Mouse (Mus musculus) retina, adult 2 months (tissue): ENCODE measurements around the gene Serinc5.

ENCODE experiments used
- DNase-seq: peaks from one replicate; pipeline ENCODE4 v3.0.0-alpha.2; 2012; ENCODE audit warnings: low read depth, low spot score

The Serinc5 gene

GRCm38 (mm10) chr13:92613094-92613493 lies 2.2 kb downstream of the Serinc5 start:
- no peak for DNase-seq

- DNase-seq, result no peak
Observed at GRCm38 (mm10) chr13:92615201-92615600, 4.3 kb downstream of the Serinc5 start.

- no peak for DNase-seq
Observed at GRCm38 (mm10) chr13:92616459-92616858, 5.6 kb downstream of the Serinc5 start.

GRCm38 (mm10) chr13:92626196-92626595 lies 15.3 kb downstream of the Serinc5 start:
- DNase-seq, result no peak

- no peak for DNase-seq
Observed at GRCm38 (mm10) chr13:92626725-92627124, 15.8 kb downstream of the Serinc5 start.

- DNase-seq, result no peak
Observed at GRCm38 (mm10) chr13:92629509-92629908, 18.6 kb downstream of the Serinc5 start.

GRCm38 (mm10) chr13:92631450-92631849 lies 20.6 kb downstream of the Serinc5 start:
- no peak for DNase-seq

- DNase-seq, result no peak
Observed at GRCm38 (mm10) chr13:92632550-92632949, 21.7 kb downstream of the Serinc5 start.

- DNase-seq, result no peak
Observed at GRCm38 (mm10) chr13:92635040-92635439, 24.1 kb downstream of the Serinc5 start.

GRCm38 (mm10) chr13:92636226-92636909 lies 25.5 kb downstream of the Serinc5 start:
- DNase-seq, result no peak

- no peak for DNase-seq
Observed at GRCm38 (mm10) chr13:92636910-92637275, 26.0 kb downstream of the Serinc5 start.

- no peak for DNase-seq
Observed at GRCm38 (mm10) chr13:92639093-92640014, 28.5 kb downstream of the Serinc5 start.

- DNase-seq, result no peak
Observed at GRCm38 (mm10) chr13:92644199-92644598, 33.3 kb downstream of the Serinc5 start.

GRCm38 (mm10) chr13:92644753-92645152 lies 33.9 kb downstream of the Serinc5 start:
- peak; percentile 62 for DNase-seq

GRCm38 (mm10) chr13:92647695-92648094 lies 36.8 kb downstream of the Serinc5 start:
- no peak for DNase-seq

GRCm38 (mm10) chr13:92649111-92649510 lies 38.2 kb downstream of the Serinc5 start:
- DNase-seq, result no peak

- no peak for DNase-seq
Observed at GRCm38 (mm10) chr13:92650956-92651355, 40.1 kb downstream of the Serinc5 start.

- no peak for DNase-seq
Observed at GRCm38 (mm10) chr13:92652498-92652897, 41.6 kb downstream of the Serinc5 start.

GRCm38 (mm10) chr13:92653283-92653682 lies 42.4 kb downstream of the Serinc5 start:
- no peak for DNase-seq

GRCm38 (mm10) chr13:92656815-92657513 lies 46.1 kb downstream of the Serinc5 start:
- no peak for DNase-seq

GRCm38 (mm10) chr13:92659611-92660010 lies 48.7 kb downstream of the Serinc5 start:
- DNase-seq, result no peak
